Mouse (Mus musculus): ENCODE data around the gene Ing2.

DNA sequence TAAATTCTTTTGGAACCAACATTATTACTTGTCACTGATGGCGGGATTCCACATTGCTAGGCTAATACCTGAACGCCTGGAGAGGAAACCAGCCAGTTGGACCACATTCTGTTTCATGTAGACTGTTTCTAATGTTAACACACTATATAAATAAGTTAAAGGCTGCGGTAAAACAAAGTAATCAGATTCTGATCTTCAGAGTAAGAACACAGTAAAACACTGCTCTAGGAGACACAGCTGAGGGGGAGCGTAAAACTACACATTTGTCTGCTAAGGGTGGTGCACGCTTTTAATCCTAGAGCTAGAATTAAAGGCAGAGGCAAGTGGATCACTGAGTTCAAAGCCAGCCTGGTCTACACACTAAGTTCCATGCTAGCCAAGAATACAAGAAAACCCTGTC lies 12.6 kb downstream of the Ing2 start:
- TF ChIP-seq CTCF (IDR thresholded peaks at IDR 0.05) (no peak), POLR2A (IDR thresholded peaks at IDR 0.05; ENCODE audit: insufficient read depth, low read depth, low read length) (no peak), EP300 (IDR thresholded peaks at IDR 0.05; ENCODE audit: insufficient read depth, low read depth, low read length) (no peak)

Data from heart, adult 2 months (tissue).